Mouse (Mus musculus): ENCODE measurements at regions not wholly inside any gene's neighbourhood (a gene's known extent, or its start where the extent isn't known, plus 50 kb on each side); places are given as distances from the start of the nearest gene placed in this dataset.

DNA sequence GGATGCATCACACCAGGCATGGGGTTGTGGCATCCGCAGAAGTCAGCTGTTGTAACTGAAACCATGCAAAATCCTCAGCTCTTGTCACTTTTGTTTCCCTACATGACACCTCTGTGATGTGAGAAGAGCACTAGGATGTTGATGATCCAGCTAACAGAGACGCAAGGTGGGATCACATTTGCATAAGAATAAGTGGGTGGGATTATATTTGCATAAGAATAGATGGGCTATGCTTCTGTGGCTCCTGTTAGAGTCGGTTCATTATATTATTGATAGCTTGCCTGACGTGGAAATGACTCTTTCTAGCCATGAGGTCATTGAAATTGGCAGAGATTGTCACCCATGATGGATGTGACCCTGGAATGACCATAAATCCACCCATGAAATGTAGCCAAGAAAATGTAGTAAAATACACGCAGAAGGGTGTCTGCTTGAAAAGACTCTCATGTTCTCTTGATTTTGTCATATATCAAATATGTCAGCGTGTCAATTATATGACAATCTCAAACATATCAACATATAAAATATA is 102.2 kb upstream of the Arg1 start:
- DNase-seq = no peak

DNA sequence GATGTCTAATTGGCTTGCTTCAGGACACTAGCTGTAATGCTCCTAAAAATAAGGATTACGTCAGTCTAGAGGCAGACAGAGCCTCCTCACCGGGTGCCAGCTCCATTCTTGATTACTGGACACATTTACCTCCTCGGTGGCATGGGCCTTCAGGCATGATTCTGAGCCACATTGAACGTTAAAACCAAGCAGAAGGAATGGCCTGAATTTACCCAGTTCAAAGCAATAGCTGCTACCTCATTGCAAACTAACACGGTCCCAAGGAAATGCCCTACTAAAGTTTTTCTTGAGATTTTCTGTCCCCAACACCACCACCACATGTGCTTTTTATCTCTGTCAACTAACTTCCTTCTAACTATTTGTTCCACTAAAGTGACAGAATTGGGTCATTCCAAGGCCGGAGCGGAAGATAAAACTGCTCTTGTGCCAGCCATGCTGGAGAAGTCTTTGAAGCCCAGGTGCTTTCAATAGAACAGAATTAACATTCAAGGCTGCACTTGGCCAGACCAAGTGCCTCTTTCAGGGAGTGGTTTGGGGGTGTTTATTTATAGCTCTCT is 96.4 kb upstream of the Arg1 start:
- DNase-seq = peak; percentile 83

DNA sequence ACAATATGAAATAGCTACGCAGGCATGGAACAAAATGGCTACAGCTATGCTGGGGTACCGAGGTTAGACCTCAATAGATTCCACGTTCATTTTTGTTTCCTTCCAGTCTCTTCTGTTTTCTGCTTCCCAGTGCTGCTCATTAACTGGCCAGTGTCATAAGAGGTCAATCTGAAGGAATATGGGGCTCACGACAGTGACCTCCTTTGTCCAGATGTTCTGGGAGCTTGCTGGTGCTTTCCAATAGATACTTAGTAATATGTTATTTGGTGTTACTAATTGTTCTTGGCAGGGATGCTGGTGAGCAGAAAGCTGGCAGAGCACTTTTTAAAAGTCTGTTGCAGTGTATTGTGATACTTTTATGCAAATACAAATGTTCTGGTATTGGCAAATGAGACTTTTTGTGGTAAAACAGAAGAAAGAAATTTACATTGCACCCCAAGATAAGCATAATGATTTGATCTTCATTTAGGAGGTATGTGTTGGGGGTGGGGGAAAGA is 95.8 kb upstream of the Arg1 start:
- DNase-seq = no peak

DNA sequence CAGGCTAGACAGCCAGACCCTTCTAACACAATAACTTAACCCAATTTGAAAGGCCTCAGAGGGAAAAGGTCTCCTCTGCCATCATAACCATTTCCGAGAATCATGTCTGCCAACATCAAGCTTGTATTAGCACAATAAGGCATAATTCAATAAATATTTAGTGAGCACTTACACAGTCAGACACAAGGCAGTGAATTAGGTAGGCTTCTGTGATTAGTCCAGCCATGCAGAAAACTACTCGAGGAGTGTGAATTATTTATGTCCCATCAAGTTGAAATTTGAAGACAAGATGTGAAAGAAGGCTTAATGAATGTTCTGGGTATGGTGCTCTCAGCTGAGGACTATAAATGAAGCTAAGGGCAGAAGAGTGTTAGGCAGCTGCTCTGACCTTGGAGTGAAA is 91.7 kb upstream of the Arg1 start:
- no peak for DNase-seq

DNA sequence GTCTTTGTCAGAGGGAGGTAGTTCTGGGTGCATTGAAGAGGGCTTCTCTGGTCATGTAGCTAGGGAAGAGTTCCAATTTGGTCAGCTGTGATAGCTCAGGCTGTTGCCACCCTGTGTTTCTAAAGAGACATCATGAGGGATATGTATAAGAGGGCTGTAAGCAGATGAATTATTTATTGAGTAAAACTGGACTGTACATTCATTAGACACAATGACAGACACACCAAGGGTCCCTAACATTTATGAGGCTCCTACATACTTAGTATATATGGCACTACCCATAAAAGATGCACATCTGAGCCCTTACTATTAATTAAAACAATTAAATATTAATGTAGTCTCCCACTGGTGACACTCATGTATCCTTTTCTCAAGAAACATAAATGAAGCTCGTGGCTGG is 90.6 kb upstream of the Arg1 start:
- DNase-seq = no peak

DNA sequence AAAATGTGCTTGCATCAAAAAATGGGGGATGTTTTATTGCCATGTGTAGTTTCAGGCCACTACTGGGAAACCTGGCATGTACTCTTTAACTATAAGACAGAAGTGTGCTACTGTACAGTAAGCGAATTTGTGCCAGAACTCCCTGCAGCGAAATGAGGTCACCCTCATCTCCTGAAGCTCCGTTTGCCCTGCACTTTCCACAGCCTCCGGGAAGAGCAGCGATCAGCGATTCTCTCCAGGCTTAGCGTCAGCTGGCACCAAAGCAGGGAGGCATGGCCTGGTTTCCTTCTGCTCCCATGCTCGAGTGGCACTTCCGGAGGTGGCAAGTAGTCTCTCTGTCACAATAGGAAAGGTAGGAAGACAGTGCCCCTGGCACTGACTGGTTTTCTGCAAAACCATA is 88.8 kb upstream of the Arg1 start:
- DNase-seq = peak; percentile 98

DNA sequence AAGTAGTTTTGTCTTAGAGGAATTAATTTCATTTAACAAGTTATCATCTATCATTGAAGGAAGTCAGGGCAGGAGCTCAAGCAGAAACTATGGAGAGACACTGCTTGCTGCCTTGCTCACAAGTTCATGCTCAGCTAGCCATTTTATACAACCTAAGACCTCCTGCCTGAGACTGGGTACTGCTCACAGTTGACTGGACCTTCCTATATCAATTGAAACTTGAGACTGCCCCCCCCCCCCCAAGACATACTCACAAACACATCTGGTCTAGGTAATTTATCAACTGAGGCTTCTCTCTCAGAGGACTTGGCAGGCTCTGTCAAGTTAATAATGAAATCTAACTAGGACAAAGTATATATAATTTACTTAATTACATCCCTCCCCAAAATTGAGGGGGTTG is 84.8 kb upstream of the Arg1 start:
- no peak for DNase-seq

DNA sequence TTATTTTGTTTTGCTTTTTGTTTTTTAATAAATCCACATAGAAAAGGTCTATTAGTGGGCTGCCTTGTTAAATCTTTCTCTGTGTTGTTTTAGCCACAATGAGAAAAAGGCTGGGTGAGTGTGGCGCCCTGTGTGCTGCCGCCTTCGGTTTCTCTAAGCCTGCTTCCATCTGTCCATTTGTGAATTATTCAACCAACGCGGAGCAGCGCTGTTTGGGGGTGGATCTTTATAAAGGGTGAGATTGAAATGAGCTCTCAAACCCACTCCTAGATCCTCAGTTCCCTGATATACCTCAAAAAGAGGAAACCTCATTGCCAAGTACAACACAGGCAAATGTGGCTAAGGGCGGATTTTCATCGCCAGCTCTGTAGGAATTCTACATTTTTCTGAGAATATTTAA is 74.0 kb upstream of the Arg1 start:
- no peak for DNase-seq

DNA sequence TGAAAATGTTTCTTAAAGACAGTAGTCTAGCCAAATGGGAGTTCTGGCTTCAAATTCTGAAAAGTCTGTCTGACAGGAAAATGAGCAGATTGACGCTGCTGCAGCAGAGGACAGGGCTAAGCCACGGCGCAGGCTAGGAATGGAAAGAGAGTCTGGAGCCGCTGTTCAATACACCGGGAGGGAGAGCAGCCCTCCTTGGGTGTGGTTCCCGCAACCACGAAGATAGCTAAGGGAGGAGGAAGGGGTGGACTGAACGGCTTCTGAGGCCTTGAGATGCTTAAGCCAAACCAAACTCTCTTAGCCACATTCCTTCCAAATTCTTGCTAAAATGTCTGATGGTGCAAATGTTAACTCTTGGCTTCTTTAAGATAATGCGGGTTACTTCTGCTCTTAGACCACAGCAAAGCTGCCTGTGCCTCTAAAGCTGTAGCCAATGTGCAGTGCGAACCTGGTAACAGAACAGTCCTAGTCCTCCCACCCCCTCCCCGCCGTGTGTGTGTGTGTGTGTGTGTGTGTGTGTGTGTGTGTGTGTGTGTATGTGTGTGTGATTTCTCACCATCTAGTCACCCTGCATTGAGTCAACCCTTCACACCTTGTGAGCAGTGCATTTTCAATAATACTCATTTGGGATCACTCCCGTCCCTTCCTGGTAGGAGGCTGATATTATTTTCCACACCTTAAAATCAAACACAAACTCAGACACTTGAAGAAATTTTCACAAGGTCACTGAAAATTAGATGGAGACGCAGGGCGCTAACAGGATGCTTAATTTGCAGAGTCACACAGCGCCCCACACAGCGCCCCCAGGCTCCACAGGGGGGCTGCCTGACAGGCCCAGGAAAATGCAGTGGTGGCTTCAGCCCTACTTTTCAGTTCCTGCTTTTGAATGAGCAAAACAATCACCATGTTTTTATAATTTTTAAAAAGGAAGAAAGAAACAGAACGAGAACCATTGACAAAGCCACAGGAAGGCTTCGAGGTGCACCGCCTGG is 73.2 kb upstream of the Arg1 start:
- no peak for DNase-seq

DNA sequence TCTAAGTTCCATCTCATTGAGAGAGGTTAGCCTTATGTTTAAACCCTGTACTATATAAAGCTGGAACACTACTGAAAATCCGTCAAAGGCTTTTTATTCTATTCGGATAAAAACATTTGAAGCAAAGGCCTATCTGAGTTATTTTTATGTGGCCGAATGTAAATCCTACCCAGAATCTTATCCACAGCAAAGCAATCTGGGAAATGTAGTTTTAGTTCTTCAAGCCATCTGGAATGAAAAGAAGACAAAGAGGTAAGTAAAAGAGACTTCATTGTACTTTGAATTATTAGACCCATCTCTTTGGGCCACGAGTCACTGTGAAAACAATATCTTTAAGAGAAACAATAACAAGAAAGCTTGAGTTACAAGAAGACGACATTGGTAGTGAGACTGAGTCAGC is 72.5 kb upstream of the Arg1 start:
- DNase-seq = no peak

DNA sequence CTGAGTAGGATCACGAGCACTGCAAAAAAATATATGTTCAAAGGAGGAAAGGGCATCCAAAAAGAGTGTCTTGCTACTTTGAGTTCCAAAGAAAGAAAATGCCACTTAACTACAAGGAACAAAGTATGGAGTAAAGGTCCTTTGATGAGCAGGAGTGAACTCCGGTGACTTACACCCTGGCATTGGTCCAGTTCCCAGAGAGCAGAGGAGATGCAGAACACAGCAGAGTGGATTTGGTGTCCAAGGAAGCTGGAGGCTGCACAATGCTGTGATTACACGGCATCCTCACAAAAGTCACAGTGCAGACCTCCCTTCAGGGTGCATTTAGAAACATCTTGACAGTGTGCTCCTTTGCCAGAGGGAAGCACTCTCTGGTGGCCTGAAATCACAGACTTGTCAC is 70.4 kb upstream of the Arg1 start:
- no peak for DNase-seq

DNA sequence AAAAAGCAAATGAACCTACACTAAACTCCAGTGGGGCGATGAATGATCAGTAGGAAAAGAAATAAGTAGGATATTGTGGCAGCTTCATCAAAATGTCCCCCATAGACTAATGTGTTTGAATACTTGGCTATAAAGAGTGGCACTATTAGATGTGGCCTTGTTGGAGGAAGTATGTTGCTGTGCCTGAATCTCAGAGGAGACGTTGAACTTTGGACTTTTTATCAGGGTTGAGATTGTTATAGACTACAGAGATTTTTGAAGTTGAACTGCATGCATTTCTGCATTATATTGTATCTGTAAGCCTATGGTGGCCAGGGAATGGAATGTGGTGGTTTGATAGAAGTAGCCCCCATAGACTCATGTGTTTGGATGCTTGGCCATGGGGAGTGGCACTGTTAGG is 68.5 kb upstream of the Arg1 start:
- DNase-seq = no peak

DNA sequence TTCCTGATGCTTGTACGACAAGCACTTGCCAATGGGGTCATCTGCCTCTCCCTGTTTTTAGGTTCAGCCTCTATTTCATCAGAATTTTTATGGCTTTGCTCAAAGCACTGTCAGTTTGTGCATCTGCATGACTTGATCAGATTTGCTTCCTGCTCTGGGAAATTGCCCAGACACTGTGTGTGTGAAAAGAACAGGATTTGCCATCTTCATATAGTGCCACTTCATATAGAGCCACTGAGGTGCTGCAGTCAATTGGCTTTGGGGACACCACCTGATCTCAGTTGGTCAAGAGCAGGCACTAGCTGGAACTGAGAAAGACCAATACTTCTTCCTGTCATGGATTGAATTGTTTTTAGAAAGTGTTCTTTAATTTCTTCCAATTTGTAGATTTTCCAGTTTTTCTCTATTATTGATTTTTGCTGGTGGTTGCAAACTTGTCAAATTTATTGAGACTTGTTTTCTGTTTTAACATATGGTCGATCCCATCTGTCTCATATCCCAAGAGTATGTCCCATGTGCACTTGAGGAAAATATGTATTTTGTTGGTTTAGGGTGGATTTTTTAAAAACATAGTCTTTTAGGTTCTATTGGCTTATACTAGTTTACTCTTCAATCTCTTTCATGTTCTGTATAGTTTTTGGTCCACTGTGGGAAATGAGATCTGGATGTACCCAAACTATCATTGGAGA is 62.8 kb upstream of the Arg1 start:
- DNase-seq = no peak

DNA sequence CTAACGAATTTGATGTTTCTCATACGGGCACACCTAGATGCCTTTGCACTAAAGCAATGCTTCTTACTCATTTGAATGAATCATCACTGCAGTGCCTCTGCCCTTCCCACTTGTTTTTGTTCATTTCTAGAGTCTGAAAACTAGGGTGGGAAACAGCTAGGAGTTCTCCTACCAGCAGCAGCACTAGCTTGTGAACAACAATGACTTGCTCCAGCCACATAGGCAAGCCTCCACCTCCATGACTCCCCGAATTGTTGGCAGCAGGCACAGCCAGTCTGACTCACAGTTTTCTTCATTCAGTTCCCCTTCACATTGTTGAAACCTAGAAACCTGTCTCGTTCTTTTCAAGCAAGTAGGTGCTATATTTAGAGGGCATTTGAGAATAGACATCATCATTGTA is 57.5 kb upstream of the Arg1 start:
- DNase-seq = no peak

DNA sequence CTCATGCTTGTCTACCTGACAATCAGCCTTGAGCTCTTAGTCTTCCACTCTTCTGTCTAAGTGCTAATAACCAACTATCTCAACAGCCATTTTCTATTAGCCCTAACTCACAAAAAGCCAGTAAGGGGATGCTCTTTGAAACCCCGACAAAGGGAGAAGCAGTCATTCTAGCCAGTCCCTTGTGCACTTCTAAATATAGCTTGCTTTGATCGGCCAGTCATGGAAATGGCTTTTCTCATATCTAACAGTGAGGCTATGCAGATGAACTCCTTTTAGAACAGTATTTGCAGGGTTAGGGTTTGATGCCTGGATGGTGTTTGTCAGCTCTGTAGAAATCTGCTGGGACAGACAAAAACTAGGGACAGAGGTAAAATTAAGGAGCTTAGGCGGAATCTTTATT is 54.5 kb upstream of the Arg1 start:
- DNase-seq = no peak
